Mouse (Mus musculus) cerebellum, postnatal 14 days (tissue): ENCODE data around the gene Ncbp1.

ENCODE experiments used
- DNase-seq, 2 experiments: peaks; one replicate each; pipeline ENCODE4 v3.0.0; 2021; ENCODE audit warnings: mixed read lengths in 2 of 2

Ncbp1 gene

DNA sequence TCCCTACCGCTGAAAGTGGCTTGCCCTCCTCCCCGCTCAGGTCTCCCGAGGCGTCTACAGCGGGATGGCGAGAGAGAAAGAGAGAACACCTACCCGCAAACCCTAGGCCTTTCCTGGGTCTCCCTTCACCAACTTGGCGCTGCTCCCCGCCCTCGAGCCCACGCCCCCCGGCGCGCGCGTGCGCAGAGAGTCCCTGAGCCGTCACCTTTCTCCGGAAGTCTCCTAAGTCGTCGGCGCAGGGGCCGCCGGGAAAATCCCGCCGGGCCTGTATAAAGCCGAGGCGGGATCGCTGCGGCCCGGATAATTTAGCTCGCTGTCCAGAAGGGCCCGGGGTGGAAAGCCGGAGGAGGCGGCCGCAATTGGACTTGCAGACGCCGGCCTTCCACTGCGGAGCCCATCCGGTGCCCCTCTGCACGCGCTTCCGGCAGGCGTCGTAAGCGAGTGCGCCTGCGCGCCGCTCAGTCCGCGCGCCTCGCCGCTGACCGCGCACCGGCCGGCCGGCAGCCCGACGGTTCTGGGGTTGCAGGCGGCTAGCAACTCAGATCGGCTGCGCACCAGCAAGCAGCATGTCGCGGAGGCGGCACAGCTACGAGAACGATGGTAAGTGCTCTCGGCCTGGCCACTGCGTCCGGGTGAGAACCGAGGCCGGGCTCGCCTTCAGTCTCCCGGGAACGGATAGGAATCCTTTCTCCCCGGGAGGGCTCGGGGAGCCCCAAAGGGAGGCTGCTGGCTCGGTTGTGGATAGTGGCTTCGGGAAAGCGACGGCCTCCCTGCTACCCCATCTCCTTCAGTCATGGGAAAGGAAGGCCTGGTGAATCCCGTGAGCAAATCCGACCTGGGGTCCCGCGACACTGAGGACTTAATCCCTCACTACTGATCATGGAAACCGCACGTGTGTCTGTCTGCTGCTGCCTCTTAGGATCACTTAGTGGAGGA is at the start of gene Ncbp1, which contains the start of gene Tstd2:
Gene Ncbp1 (plus strand): TSS at position 327 of the 936 bp plus-strand sequence.
Gene Tstd2 (minus strand): TSS at position 408 of the 936 bp plus-strand sequence.
- peak; percentile 94 to 95 for DNase-seq

DNA sequence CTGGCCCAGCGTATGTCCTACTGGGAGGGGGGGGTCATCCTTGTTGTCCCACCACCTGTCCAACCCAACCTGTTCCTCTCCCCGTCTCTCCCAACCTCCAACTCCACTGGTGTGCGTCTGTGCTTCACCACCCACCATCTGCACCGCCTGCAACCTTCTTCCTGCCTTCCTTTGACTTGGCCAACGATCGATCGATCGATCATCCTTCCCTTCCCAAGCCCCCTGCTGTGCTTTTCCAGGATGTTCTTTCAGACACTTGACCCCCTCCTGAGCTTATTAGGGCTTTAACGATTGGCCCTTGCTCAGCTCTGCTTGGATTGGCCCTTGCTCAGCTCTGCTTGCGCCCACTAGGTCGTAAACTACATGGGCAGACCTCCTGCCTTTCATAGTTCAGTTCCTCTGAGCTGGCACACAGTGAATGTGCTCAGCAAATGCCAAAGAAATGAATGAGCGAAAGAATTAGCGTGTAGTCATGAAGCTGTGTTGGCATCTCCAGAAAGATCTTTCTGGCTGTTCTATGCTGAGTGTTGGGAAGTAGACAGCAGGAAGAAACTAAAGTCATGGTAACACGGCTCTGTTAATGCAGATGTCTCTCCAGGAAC is 48.8 kb upstream of the Ncbp1 start:
- DNase-seq = peak; percentile 63 to 64

- DNase-seq = peak; percentile 60
Measured at GRCm38 (mm10) chr4:46092429-46093076, 45.9 kb upstream of the Ncbp1 start.

- peak; percentile 70 to 76 for DNase-seq
Measured at GRCm38 (mm10) chr4:46094916-46095825, 43.2 kb upstream of the Ncbp1 start.

DNA sequence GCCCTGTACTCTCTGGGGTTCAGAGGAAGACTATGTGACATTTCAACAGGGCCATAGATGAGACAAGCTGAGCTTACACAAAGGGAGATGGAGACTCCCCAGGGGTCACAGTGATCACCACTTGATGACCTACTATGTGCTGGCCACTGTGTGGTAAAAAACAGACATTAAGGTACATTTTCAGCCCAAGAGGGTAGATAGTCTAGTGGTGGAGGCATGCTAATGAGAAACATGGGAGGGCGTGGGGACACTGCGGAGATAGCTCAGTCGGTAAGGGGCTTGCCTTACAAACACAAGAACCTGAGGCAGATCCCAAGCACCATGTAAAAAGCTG is 42.6 kb upstream of the Ncbp1 start:
- DNase-seq = no peak

GRCm38 (mm10) chr4:46096546-46096945 is 41.9 kb upstream of the Ncbp1 start:
- no peak for DNase-seq

DNA sequence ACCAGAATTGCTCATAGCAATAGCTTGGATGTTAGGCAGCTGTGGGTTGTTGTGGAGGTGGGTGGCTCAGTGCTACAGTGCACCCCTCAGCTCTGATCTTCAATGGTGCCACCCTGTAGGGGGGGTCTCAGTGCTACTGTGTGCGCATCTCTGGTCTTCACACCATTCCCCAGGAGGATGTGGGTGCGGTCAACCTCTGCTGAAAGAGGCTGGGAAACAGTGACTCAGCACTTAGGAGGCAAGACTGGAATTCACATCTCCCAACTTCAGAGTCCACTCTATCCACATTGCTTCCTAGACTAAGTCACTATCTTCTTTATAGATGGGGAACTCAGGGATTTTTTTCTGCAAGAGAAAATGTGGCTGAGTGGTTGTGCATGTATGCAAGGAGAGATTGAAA is 40.8 kb upstream of the Ncbp1 start:
- no peak for DNase-seq

GRCm38 (mm10) chr4:46099132-46099531 is 39.3 kb upstream of the Ncbp1 start:
- peak; percentile 67 to 72 for DNase-seq

GRCm38 (mm10) chr4:46100539-46100938 is 37.9 kb upstream of the Ncbp1 start:
- DNase-seq = no peak

- DNase-seq = no peak
Measured at GRCm38 (mm10) chr4:46101211-46101711, 37.2 kb upstream of the Ncbp1 start.

DNA sequence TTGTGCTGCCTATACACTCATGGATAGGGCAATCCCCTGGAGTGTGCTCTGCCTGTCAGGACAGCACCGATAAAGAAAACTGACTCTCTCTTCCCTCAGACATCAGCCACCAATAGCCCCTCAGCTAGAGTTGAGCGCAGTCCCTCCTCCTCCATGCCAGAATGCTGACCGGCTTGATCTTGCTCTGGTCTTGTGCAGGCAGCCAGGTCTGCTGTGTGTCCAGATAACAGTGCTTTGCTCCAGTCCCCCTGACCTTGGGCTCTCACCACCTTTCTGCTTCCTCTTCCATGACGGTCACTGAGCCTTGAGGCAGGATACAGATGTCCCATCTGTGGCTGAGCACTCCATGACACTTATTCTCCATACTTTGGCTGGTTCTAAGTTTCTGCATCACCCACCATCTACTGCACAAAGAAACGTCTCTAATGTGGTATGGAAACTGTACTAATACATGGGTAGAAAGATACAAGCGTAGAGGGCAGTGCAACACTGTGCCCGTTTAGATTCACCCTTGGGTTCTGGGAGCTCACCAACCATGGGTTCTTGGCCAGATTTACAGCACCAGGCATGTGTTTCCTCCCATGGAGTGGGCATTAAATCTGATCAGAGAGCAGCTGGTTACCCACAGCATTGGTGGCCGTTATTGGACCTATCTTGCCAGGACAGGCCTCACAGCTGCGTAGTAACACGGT is 36.2 kb upstream of the Ncbp1 start:
- DNase-seq = no peak

- DNase-seq = peak in 1 of 2 experiments; percentile 9
Measured at GRCm38 (mm10) chr4:46110084-46110483, 28.3 kb upstream of the Ncbp1 start.

DNA sequence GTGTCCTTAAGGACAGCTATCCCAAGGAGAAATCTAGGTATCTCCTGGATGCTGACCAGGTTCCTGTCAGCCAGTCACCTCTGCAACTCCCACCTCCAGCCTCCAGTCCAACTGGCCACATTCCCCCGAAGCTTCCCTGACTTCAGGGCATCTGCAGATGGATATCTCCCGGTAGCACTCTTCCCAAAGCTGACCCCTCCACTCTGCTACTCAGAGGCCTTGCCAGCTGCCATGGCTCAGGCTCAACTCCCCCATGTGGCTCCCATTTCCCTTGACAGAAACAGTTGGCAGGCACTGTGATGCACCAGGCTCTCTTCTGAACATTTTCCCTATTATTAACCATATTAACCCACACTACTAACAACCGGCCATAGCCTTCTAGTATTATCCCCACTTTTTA is 27.1 kb upstream of the Ncbp1 start:
- peak; percentile 67 to 69 for DNase-seq

DNA sequence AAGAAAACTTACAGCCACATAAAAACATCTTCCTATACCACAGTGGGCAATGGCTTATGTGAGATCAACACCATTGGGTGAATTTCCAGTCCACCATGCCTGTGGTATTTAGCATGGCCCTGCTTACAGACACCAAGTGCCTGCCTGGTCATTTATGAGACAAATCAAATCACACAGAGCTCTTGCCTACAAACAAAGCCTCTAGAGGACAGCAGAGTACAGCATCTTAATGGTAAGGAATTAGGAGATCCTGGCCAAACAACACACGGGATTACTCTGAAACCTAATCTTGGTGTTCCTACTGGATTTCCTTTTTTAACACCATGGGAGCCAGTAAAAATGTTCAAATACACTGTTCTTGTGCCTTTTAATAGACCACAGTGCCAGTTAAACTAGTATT is 23.1 kb upstream of the Ncbp1 start:
- DNase-seq = no peak

DNA sequence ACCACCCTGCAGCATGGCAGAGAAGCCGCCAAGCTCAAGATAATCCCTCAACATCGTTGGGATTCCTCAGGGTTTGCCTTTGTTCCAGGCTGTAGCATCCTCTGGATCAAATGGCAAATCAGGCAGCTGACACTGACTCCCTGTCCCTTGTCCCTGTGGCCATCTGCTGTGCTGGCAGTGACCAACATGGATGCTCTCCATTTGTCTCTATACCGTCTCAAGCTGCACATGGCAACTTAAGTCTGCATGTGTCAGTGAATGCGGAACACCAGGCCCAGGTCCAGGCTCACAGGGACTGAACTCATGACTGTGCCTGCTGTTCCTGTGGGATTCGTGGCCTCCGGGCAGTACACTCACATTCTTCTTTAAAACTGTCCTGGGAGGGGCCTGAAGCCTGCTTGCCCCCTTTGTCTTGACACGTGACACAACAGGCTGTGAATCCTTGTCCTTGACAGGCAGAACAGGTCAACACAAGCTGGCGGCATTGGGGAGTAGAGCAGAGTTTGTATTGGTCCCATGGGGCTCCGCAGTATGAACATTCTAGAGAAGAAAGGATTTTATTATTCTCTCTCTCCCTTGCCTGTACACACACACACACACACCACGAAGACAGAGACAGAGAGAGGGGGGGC is 21.8 kb upstream of the Ncbp1 start:
- peak; percentile 78 to 84 for DNase-seq

DNA sequence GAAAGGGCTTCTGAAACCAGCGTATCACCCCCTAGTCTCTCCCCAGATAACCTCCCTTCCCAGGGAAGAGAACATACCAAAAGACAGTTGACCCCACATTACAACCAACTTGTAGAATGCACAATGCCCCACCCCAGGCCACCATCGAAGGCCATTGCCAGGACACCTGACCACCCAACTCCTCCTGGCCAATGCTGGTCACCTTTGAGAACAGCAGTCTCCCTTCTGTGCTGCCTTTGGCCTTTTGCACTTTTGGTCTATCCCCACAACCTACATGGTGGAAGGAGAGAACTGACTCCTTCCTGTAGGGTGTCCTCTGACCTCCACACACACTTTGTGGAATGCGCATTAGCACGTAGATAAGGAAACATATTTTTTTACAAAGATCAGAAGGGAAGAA is 20.9 kb upstream of the Ncbp1 start:
- DNase-seq = no peak

DNA sequence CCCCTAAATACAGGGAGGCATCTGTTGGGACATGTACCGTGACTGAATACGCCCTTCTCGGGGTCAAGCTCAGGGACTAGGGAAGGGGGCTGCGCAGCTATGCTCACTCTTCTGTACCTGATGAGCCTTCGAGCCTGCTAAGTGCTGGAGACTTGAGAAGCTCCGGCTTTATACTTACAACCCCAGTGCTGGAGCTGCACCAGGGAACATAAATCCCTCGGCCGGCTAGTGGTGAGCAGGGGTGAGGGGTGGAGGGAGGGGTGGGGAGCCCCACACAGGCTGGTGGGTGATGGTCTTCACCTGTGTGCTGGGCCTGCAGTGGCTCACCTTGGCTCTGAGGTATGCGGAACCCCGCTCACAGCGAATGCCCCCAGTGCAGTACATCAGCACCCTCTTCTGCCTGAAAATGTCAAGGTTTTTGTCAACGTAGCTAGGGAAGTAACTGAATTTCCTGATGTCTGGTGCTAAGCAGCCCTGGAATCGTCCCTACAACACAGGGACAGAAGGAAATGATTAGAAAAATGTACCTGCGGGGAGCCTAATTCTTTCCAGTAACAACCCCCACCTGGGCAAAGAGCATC is 18.8 kb upstream of the Ncbp1 start:
- DNase-seq = peak in 1 of 2 experiments; percentile 45

DNA sequence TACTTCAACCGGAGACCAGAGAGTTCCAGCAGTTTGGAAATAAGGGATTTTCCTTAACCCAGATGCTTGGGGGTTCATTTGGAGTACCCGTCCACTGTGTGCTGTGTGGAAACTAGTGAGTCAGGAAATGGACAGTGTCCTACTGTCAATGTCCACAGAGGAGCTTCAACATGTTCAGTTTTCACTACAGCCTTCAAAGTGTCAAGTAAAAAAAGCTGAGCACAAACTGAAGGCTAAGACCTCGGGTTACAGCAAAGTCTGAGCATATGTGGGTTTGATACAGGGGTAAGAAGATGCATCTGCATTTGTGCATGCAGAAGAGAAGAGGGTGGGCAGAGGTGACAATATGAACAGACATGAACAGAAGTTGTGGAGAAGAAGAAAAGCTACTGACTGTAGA is 17.6 kb upstream of the Ncbp1 start:
- DNase-seq = no peak

DNA sequence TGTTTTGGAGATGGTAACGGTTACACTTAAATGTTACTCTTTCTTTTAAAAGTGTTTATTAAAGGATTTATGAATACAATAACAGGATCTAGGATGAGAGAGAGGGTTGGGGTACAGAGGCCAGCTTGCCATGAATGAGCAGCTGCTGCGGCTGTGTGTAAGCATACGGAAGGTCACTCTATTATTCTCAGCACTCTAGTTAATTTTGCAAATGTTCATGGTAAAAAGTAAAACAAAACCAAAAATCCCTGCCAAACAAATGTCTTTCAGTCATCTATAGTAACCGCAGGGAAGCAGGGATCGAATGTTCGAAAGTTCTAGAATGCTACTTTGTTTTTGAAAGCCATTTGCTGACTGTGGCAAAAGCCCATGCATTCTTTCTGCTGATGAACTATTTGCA is 15.1 kb upstream of the Ncbp1 start:
- DNase-seq = no peak

- DNase-seq = peak; percentile 90 to 93
Measured at GRCm38 (mm10) chr4:46126541-46126940, 11.9 kb upstream of the Ncbp1 start.
